ENCODE assay signal across 9 mouse cellular contexts in genomic region chr7:110156712-110157260, GRCm38 (mm10). TPM values are rescaled to one million over a fixed set of nuclear protein-coding genes. Genes with fewer than 3 reads are reported as not detected.
DNase-seq lines count a peak whose midpoint lies in the region; ATAC-seq and TF ChIP-seq lines count a peak whose summit lies in the region.
"Had no signal": no experiment of that assay in that cellular context is flagged by ENCODE, and none has a peak within 500 bp of the region (broad histone marks: within the 10 kb centered on the region; RNA-seq: fewer than 3 reads in every experiment).

No protein-coding gene starts in this region.

- H3K36me3 ChIP-seq in forebrain, postnatal 0 days (ENCODE audit: insufficient read depth) = no peaks in the 10 kb centered on the region

- ATAC-seq in hematopoietic stem cell, adult 5-6 weeks (replicated peaks in 1 of 2; ENCODE audit: insufficient read depth in 1 of 2, low FRiP score in 2 of 2, low TSS enrichment in 1 of 2, low read depth in 1 of 2, poor library complexity in 2 of 2, severe bottlenecking in 2 of 2) = peak; percentile 53 to 56
- no peak for ATAC-seq in forebrain, postnatal 0 days

- 48% methylated on average over 4 of the region's 4 CpGs for WGBS in forebrain, postnatal 0 days

- H3K9me3 ChIP-seq in forebrain, postnatal 0 days (ENCODE audit: low read length) = no peaks in the 10 kb centered on the region

- no peaks in the 10 kb centered on the region for H3K4me1 ChIP-seq in forebrain, postnatal 0 days (ENCODE audit: insufficient read depth)

- H3K4me3 ChIP-seq in gastrocnemius, adult 2 months = peak overlapping the region; percentile 15; the same call in 1 of the 2 replicates
- H3K4me3 ChIP-seq in forebrain, postnatal 0 days (ENCODE audit: low read depth, low read length) = no peak overlapping the region

- DNase-seq in gastrocnemius, adult 2 months = peak; percentile 23
- DNase-seq in gastrocnemius, adult 18-20 months (ENCODE audit: low spot score) = no peak
- DNase-seq in adrenal gland, postnatal 25 days = peak; percentile 22
- DNase-seq in lung, postnatal 14 days = peak; percentile 35
- DNase-seq in forebrain, postnatal 0 days = no peak
- no peak for DNase-seq in layer of hippocampus, adult 9-10 months (ENCODE audit: low spot score)
- no peak for DNase-seq in urinary bladder, postnatal 36 days (ENCODE audit: low spot score in 2 of 2)

- no peaks in the 10 kb centered on the region for H3K27me3 ChIP-seq in forebrain, postnatal 0 days (ENCODE audit: insufficient read depth, low read length)

- intact Hi-C loops in gastrocnemius, adult 2 months (cut with DNase I) = no loop called here

- TF ChIP-seq CTCF in gastrocnemius, adult 2 months (IDR thresholded peaks at IDR 0.05) = no peak
- no peak for TF ChIP-seq CTCF in forebrain, postnatal 0 days (IDR thresholded peaks at IDR 0.05; ENCODE audit: low read depth)

- H3K9ac ChIP-seq in forebrain, postnatal 0 days = no peak overlapping the region

- peak overlapping the region; percentile 52 for H3K27ac ChIP-seq in gastrocnemius, adult 2 months
- no peak overlapping the region for H3K27ac ChIP-seq in forebrain, postnatal 0 days (ENCODE audit: low read depth, low read length)
- H3K27ac ChIP-seq: macrophage had no signal

- no peak overlapping the region for H3K4me2 ChIP-seq in forebrain, postnatal 0 days (ENCODE audit: low read depth)

RNA-seq across cellular contexts. Expression of gene Wee1, which starts 34.9 kb away (rescaled TPM):
- 1 to 10 TPM in 1 of 2 experiments, under 1 TPM in 1; 0.97 to 3.6 TPM for total RNA-seq in gastrocnemius, adult 2 months (2021)
- total RNA-seq in gastrocnemius, adult 18-20 months (2021) = 1 to 10 TPM; 1.8 to 2.5 TPM
- 14.5 and 17.0 TPM in 2 replicates for total RNA-seq in adrenal gland, postnatal 25 days (2021)
- 47.8 and 53.8 TPM in 2 replicates for total RNA-seq in hematopoietic stem cell, adult 5-6 weeks (2017)
- 3.1 and 5.8 TPM in 2 replicates for total RNA-seq in forebrain, postnatal 0 days (2014; rRNA removed)
- polyA plus RNA-seq in forebrain, postnatal 0 days (2015; fragmentation: Nextera tagmentation; extraction: Ambion mirVana) = 3.3 and 4.4 TPM in 2 replicates

Comparison
In these comparisons a context has a peak if more than half of its experiments do, and no peak if none do; other contexts are left out.
1. DNase-seq: peak in gastrocnemius, adult 2 months (single experiment), adrenal gland, postnatal 25 days (single experiment) and lung, postnatal 14 days (single experiment); none in gastrocnemius, adult 18-20 months (single experiment), forebrain, postnatal 0 days (single experiment), layer of hippocampus, adult 9-10 months (single experiment) and urinary bladder, postnatal 36 days (0 of 2).